Mouse (Mus musculus) midbrain, embryonic 15.5 days (tissue): ENCODE results near the gene Tsga13. TPM values are rescaled to one million over a fixed set of nuclear protein-coding genes. Genes with fewer than 3 reads are reported as not detected.

ENCODE experiments used
- ATAC-seq: fragments of 200-750 bp; cut with Nextera tagmentation; replicated peaks from 2 replicates; pipeline ENCODE4 v1.8.0; 2017; ENCODE audit warnings: moderate TSS enrichment
- H3K27ac ChIP-seq: fragments of 300-500 bp; sonication (generic); 2 replicates; pipeline ENCODE4 v1.5.1; 2015; ENCODE audit warnings: mild to moderate bottlenecking, inconsistent platforms
- H3K27me3 ChIP-seq: fragments of 300-500 bp; sonication (generic); replicated peaks from 2 replicates; pipeline ENCODE4 v1.6.1; 2015; ENCODE audit warnings: inconsistent platforms
- H3K36me3 ChIP-seq: fragments of 300-500 bp; sonication (generic); replicated peaks from 2 replicates; pipeline ENCODE4 v1.6.1; 2015; ENCODE audit warnings: inconsistent platforms
- H3K4me1 ChIP-seq: fragments of 300-500 bp; sonication (generic); 2 replicates; pipeline ENCODE4 v1.6.1; 2015; ENCODE audit warnings: inconsistent platforms
- H3K4me2 ChIP-seq: fragments of 300-500 bp; sonication (generic); 2 replicates; pipeline ENCODE4 v1.6.1; 2015; ENCODE audit warnings: inconsistent platforms, mild to moderate bottlenecking, moderate library complexity
- H3K4me3 ChIP-seq: fragments of 300-500 bp; sonication (generic); 2 replicates; pipeline ENCODE4 v1.5.1; 2015; ENCODE audit warnings: mild to moderate bottlenecking, inconsistent platforms
- H3K9ac ChIP-seq: fragments of 300-500 bp; sonication (generic); 2 replicates; pipeline ENCODE4 v1.6.1; 2015; ENCODE audit warnings: mild to moderate bottlenecking, inconsistent platforms
- H3K9me3 ChIP-seq: fragments of 300-500 bp; sonication (generic); 2 replicates; pipeline ENCODE4 v1.6.1; 2016; ENCODE audit warnings: inconsistent platforms
- WGBS: fragments of 180-500 bp; shearing (Covaris S2); methylation state at CpG from one replicate; pipeline ENCODE4 v1.1.7; 2015; ENCODE audit warnings: mixed read lengths; 5-methylcytosine and 5-hydroxymethylcytosine counted together
- polyA plus RNA-seq: library from polyadenylated mRNA; unstranded; fragments of >200 nt; fragmentation: Nextera tagmentation; extraction: Ambion mirVana; gene quantifications from 2 replicates; pipeline ENCODE4 v1.2.1, GENCODE M21; 2015

Gene Tsga13
- polyA plus RNA-seq, 1 experiment from 2014 or later, result 0.19 TPM

DNA sequence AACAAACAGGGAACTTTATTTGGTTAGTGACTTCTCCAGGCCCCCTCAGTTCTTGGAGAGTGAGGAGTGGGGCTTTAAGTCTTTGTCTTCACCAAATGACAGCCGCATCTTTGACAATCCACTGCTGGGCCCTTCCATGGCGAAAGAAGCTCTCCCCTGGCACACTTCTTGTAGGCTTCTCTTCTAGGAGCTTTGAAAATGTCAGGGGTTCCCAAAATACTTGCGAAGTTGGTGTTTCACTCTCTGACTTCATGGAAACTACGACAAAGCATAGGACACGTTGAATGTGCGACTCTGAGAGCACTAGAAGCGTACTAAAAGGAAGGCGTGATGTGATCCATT lies 18.4 kb downstream of the Tsga13 start:
- Histone ChIP-seq H3K4me2 (peak overlapping the region; percentile 58), H3K9me3 (no peaks in the 10 kb centered on the region), H3K4me3 (peak overlapping the region; percentile 74), H3K36me3 (no peaks in the 10 kb centered on the region), H3K4me1 (peaks cover 10% of the 10 kb centered on the region), H3K9ac (peak overlapping the region; percentile 68), H3K27ac (peak overlapping the region; percentile 96), H3K27me3 (no peaks in the 10 kb centered on the region)
- ATAC-seq, result no peak
- 23% methylated on average over 8 of the region's 8 CpGs for WGBS

GRCm38 (mm10) chr6:30896195-30896985 lies 19.0 kb downstream of the Tsga13 start, which contains the start of gene Copg2:
Copg2 (minus strand) TSS chr6:30896794.
- peak within 1 kb of the TSS; percentile 68 for H3K9ac ChIP-seq
- WGBS, result under 1% methylated on average over 57 of the region's 83 CpGs
- peak within 1 kb of the TSS; percentile 74 for H3K4me3 ChIP-seq
- peak within 1 kb of the TSS; percentile 58 for H3K4me2 ChIP-seq
- H3K27me3 ChIP-seq, result no peaks in the 10 kb centered on the region
- peak within 1 kb of the TSS; percentile 96 for H3K27ac ChIP-seq
- H3K9me3 ChIP-seq, result no peaks in the 10 kb centered on the region
- no peaks in the 10 kb centered on the region for H3K36me3 ChIP-seq
- ATAC-seq, result peak; percentile 99
- H3K4me1 ChIP-seq, result peaks cover 10% of the 10 kb centered on the region

GRCm38 (mm10) chr6:30895819-30896194 lies 19.6 kb downstream of the Tsga13 start:
- WGBS, result 18% methylated on average over 3 of the region's 3 CpGs
- H3K4me1 ChIP-seq, result peaks cover 10% of the 10 kb centered on the region
- no peaks in the 10 kb centered on the region for H3K36me3 ChIP-seq
- peak overlapping the region; percentile 96 for H3K27ac ChIP-seq
- peak overlapping the region; percentile 74 for H3K4me3 ChIP-seq
- peak overlapping the region; percentile 68 for H3K9ac ChIP-seq
- no peaks in the 10 kb centered on the region for H3K9me3 ChIP-seq
- peak overlapping the region; percentile 58 for H3K4me2 ChIP-seq
- H3K27me3 ChIP-seq, result no peaks in the 10 kb centered on the region
- no peak; the same call in 1 of the 2 replicates for ATAC-seq

DNA sequence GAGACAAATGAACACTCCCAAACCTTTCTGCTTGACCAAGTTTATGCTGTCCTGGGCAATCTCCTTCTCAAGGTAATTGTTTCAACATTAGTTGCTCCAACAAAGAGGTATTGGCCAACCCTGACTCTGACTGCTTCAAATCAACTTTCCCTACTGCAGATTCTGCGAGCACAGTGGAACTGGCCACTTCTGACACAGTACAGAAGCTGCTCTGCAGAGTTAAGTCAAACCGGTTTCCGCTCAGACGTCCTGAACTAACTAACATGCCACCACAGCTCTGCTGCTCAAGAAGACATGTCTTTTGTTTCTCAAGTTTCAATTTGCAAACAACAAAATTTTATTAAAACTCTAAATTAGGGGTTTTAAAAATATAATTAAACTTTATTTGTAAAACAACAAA lies 22.3 kb downstream of the Tsga13 start:
- ATAC-seq, result no peak
- 90% methylated on average over 4 of the region's 4 CpGs for WGBS
- Histone ChIP-seq H3K27me3 (no peaks in the 10 kb centered on the region), H3K4me2 (no peak overlapping the region), H3K36me3 (no peaks in the 10 kb centered on the region; the same call in 1 of the 2 replicates), H3K4me1 (peaks cover 10% of the 10 kb centered on the region), H3K27ac (no peak overlapping the region), H3K4me3 (no peak overlapping the region), H3K9me3 (no peaks in the 10 kb centered on the region), H3K9ac (no peak overlapping the region)

- Histone ChIP-seq H3K9me3 (no peaks in the 10 kb centered on the region), H3K27ac (no peak overlapping the region), H3K27me3 (no peaks in the 10 kb centered on the region), H3K4me2 (no peak overlapping the region), H3K36me3 (no peaks in the 10 kb centered on the region; the same call in 1 of the 2 replicates), H3K4me3 (no peak overlapping the region), H3K9ac (no peak overlapping the region), H3K4me1 (peaks cover 10% of the 10 kb centered on the region)
- ATAC-seq, result no peak
These were observed 23.6 kb downstream of the Tsga13 start for GRCm38 (mm10) chr6:30891761-30892160.

- no peak for ATAC-seq
- H3K4me3 ChIP-seq, result no peak overlapping the region
These were observed 30.5 kb downstream of the Tsga13 start for GRCm38 (mm10) chr6:30884856-30885255.

GRCm38 (mm10) chr6:30883491-30883890 lies 31.9 kb downstream of the Tsga13 start:
- no peak overlapping the region for H3K9ac ChIP-seq
- no peak overlapping the region for H3K4me2 ChIP-seq
- no peak for ATAC-seq
- peaks cover 9% of the 10 kb centered on the region; the same call in 1 of the 2 replicates for H3K36me3 ChIP-seq
- H3K9me3 ChIP-seq, result no peaks in the 10 kb centered on the region
- H3K4me3 ChIP-seq, result no peak overlapping the region
- WGBS, result 87% methylated on average over 4 of the region's 4 CpGs
- H3K27me3 ChIP-seq, result no peaks in the 10 kb centered on the region
- H3K4me1 ChIP-seq, result no peaks in the 10 kb centered on the region
- no peak overlapping the region for H3K27ac ChIP-seq

More at GRCm38 (mm10) chr6:30884856-30885255, 30.5 kb downstream of the Tsga13 start:
- H3K36me3 ChIP-seq, result peaks cover 5% of the 10 kb centered on the region; the same call in 1 of the 2 replicates
- 86% methylated on average over 3 of the region's 3 CpGs for WGBS
- H3K9ac ChIP-seq, result no peak overlapping the region
- H3K4me2 ChIP-seq, result no peak overlapping the region
- H3K27me3 ChIP-seq, result no peaks in the 10 kb centered on the region
- H3K27ac ChIP-seq, result no peak overlapping the region
- H3K4me1 ChIP-seq, result no peaks in the 10 kb centered on the region
- no peaks in the 10 kb centered on the region for H3K9me3 ChIP-seq

GRCm38 (mm10) chr6:30876661-30877060 lies 38.7 kb downstream of the Tsga13 start:
- Histone ChIP-seq H3K9ac (no peak overlapping the region), H3K4me1 (no peaks in the 10 kb centered on the region), H3K9me3 (no peaks in the 10 kb centered on the region), H3K36me3 (peaks cover 9% of the 10 kb centered on the region; the same call in 1 of the 2 replicates), H3K27ac (no peak overlapping the region), H3K27me3 (no peaks in the 10 kb centered on the region), H3K4me3 (no peak overlapping the region), H3K4me2 (no peak overlapping the region)
- ATAC-seq, result no peak

DNA sequence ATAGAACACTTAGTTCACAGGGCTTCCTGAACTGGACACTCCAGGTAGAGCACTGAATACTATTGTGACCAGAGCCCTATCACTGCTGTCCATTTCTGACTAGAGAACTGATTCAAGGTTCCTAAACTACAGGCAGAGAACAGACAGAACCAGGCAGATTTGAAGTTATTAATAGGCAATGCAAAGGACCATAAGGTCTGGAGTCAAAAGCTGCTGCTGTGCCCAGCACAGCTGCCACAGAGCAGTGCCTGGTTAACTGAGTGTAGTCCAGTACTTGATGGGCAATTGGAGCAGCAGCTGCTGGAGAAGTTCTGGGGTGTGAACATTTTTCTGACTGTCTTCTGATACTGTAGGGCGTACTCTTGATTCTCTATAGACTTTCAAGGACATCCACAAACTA lies 48.9 kb downstream of the Tsga13 start:
- no peaks in the 10 kb centered on the region for H3K9me3 ChIP-seq
- H3K27ac ChIP-seq, result no peak overlapping the region
- H3K36me3 ChIP-seq, result no peaks in the 10 kb centered on the region
- no peak overlapping the region for H3K4me3 ChIP-seq
- H3K27me3 ChIP-seq, result no peaks in the 10 kb centered on the region
- WGBS, result 100% methylated on average over 1 of the region's 1 CpGs
- ATAC-seq, result no peak
- H3K4me1 ChIP-seq, result no peaks in the 10 kb centered on the region
- no peak overlapping the region for H3K9ac ChIP-seq
- no peak overlapping the region for H3K4me2 ChIP-seq

DNA sequence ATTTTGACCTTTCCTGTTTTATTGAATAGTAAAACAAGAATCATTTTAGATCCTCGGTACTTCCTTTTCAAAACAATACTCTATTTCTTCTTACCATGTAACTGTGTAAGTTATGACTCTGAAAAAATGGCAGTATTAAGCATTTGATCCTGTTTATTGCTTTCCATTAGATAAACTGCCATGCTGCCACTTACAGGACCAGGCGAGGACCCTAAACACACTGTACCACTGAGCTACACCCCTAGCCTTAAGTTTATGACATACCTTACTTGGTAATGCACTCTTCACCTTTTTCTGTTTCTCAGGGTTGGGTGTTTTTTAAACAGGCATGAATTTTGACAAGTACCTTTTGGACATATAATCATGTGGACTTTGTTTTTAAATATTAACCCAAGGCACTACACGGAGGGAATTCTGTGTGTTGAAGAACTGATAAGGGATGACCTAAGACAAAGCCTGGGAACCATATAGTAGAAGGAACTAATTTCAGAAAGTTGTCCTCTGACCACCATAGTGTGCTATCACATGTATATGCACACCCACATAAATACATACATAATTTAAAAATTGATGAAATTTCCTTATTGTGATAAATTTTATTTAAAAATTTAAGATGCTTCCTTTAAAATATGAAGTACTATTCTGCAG lies 50.2 kb downstream of the Tsga13 start:
- Histone ChIP-seq H3K4me3 (no peak overlapping the region), H3K4me2 (no peak overlapping the region), H3K9ac (no peak overlapping the region), H3K27me3 (no peaks in the 10 kb centered on the region), H3K4me1 (no peaks in the 10 kb centered on the region), H3K9me3 (no peaks in the 10 kb centered on the region), H3K27ac (no peak overlapping the region), H3K36me3 (no peaks in the 10 kb centered on the region)
- WGBS, result 89% methylated on average over 3 of the region's 3 CpGs
- no peak for ATAC-seq

GRCm38 (mm10) chr6:30855956-30856355 lies 59.4 kb downstream of the Tsga13 start:
- no peak for ATAC-seq
- 97% methylated on average over 7 of the region's 7 CpGs for WGBS
- Histone ChIP-seq H3K36me3 (peaks cover 10% of the 10 kb centered on the region; the same call in 1 of the 2 replicates), H3K4me3 (no peak overlapping the region), H3K4me2 (no peak overlapping the region), H3K4me1 (no peaks in the 10 kb centered on the region), H3K9ac (no peak overlapping the region), H3K27ac (no peak overlapping the region), H3K9me3 (no peaks in the 10 kb centered on the region), H3K27me3 (no peaks in the 10 kb centered on the region)

- Histone ChIP-seq H3K27me3 (no peaks in the 10 kb centered on the region), H3K27ac (no peak overlapping the region), H3K9ac (no peak overlapping the region), H3K4me2 (no peak overlapping the region), H3K4me3 (no peak overlapping the region), H3K4me1 (no peaks in the 10 kb centered on the region), H3K9me3 (no peaks in the 10 kb centered on the region), H3K36me3 (peaks cover 10% of the 10 kb centered on the region; the same call in 1 of the 2 replicates)
- no peak for ATAC-seq
- WGBS, result 91% methylated on average over 2 of the region's 2 CpGs
These were observed 60.2 kb downstream of the Tsga13 start for GRCm38 (mm10) chr6:30855205-30855604.
